Mouse (Mus musculus) urinary bladder, postnatal 14 days (tissue): Measurements from ENCODE around the gene Tmco5.
A peak's percentile ranks its signal among the peaks of the same experiment; 100 is the strongest.

Experiments
- DNase-seq: peaks from one replicate; pipeline ENCODE4 v3.0.0; 2021; ENCODE audit warnings: low spot score

Tmco5 gene

GRCm38 (mm10) chr2:116878391-116878790 lies at the start of gene Tmco5:
Gene Tmco5 (plus strand): TSS chr2:116878691.
- no peak for DNase-seq

GRCm38 (mm10) chr2:116831863-116832262 lies 46.6 kb upstream of the Tmco5 start:
- DNase-seq, result no peak

GRCm38 (mm10) chr2:116837829-116838228 lies 40.7 kb upstream of the Tmco5 start:
- DNase-seq, result no peak

GRCm38 (mm10) chr2:116838538-116839197 lies 39.8 kb upstream of the Tmco5 start:
- DNase-seq, result peak; percentile 25

GRCm38 (mm10) chr2:116849980-116850636 lies 28.4 kb upstream of the Tmco5 start:
- DNase-seq, result no peak

- no peak for DNase-seq
Measured at GRCm38 (mm10) chr2:116851356-116851755, 27.1 kb upstream of the Tmco5 start.

GRCm38 (mm10) chr2:116852249-116852648 lies 26.2 kb upstream of the Tmco5 start:
- no peak for DNase-seq

GRCm38 (mm10) chr2:116858703-116859102 lies 19.8 kb upstream of the Tmco5 start:
- DNase-seq, result no peak

- no peak for DNase-seq
Measured at GRCm38 (mm10) chr2:116876955-116877615, 1.4 kb upstream of the Tmco5 start.

- DNase-seq, result no peak
Measured at GRCm38 (mm10) chr2:116879730-116880129, 1.2 kb downstream of the Tmco5 start.

- DNase-seq, result no peak
Measured at GRCm38 (mm10) chr2:116893316-116893987, 15.0 kb downstream of the Tmco5 start.

GRCm38 (mm10) chr2:116893988-116894363 lies 15.5 kb downstream of the Tmco5 start:
- peak; percentile 7 for DNase-seq

- peak; percentile 86 for DNase-seq
Measured at GRCm38 (mm10) chr2:116899615-116900272, 21.3 kb downstream of the Tmco5 start.

GRCm38 (mm10) chr2:116900273-116900843 lies 21.9 kb downstream of the Tmco5 start:
- DNase-seq, result no peak

GRCm38 (mm10) chr2:116908268-116908667 lies 29.8 kb downstream of the Tmco5 start:
- no peak for DNase-seq

GRCm38 (mm10) chr2:116912334-116913070 lies 34.0 kb downstream of the Tmco5 start:
- no peak for DNase-seq

GRCm38 (mm10) chr2:116913677-116914405 lies 35.4 kb downstream of the Tmco5 start:
- DNase-seq, result peak; percentile 15

GRCm38 (mm10) chr2:116914636-116915035 lies 36.1 kb downstream of the Tmco5 start:
- DNase-seq, result no peak

GRCm38 (mm10) chr2:116918598-116918997 lies 40.1 kb downstream of the Tmco5 start:
- no peak for DNase-seq
